Mouse (Mus musculus) kidney, postnatal 0 days (tissue): ENCODE measurements at regions not wholly inside any gene's neighbourhood (a gene's known extent, or its start where the extent isn't known, plus 50 kb on each side); places are given as distances from the start of the nearest gene placed in this dataset.

Experiments
- ATAC-seq: fragments of 200-750 bp; cut with Nextera tagmentation; replicated peaks from 2 replicates; pipeline ENCODE4 v1.8.0; 2017; ENCODE audit warnings: low read depth, moderate number of reproducible peaks, moderate TSS enrichment, moderate library complexity; ENCODE audit not compliant: low FRiP score
- DNase-seq: peaks from one replicate; pipeline ENCODE4 v3.0.0-alpha.2; 2016; ENCODE audit warnings: low spot score
- H3K27ac ChIP-seq: fragments of 300-500 bp; sonication (generic); 2 replicates; pipeline ENCODE4 v1.5.1; 2014; ENCODE audit warnings: mild to moderate bottlenecking
- H3K27me3 ChIP-seq: fragments of 300-500 bp; sonication (generic); 2 replicates; pipeline ENCODE4 v1.6.1; 2014; ENCODE audit warnings: low read length, mixed read lengths; ENCODE audit not compliant: insufficient read depth
- H3K36me3 ChIP-seq: fragments of 300-500 bp; sonication (generic); 2 replicates; pipeline ENCODE4 v1.6.1; 2014; ENCODE audit warnings: low read length, mixed read lengths; ENCODE audit not compliant: insufficient read depth
- H3K4me1 ChIP-seq: fragments of 300-500 bp; sonication (generic); replicated peaks from 2 replicates; pipeline ENCODE4 v1.6.1; 2014; ENCODE audit warnings: antibody characterized with exemption, low read length, mixed read lengths; ENCODE audit not compliant: insufficient read depth
- H3K4me2 ChIP-seq: fragments of 300-500 bp; sonication (generic); 2 replicates; pipeline ENCODE4 v1.6.1; 2014; ENCODE audit warnings: mild to moderate bottlenecking, low read length, moderate library complexity, mixed read lengths
- H3K4me3 ChIP-seq: fragments of 300-500 bp; sonication (generic); replicated peaks from 2 replicates; pipeline ENCODE4 v1.5.1; 2014; ENCODE audit warnings: low read depth, low read length
- H3K9ac ChIP-seq: fragments of 300-500 bp; sonication (generic); 2 replicates; pipeline ENCODE4 v1.6.1; 2014; ENCODE audit warnings: low read depth, low read length
- H3K9me3 ChIP-seq: fragments of 300-500 bp; sonication (generic); replicated peaks from 2 replicates; pipeline ENCODE4 v1.6.1; 2016; ENCODE audit warnings: low read length, inconsistent platforms, mixed read lengths
- CTCF ChIP-seq: IDR thresholded peaks from 2 replicates; pipeline ENCODE4 v1.5.1; 2016; ENCODE audit warnings: antibody characterized with exemption, low read depth, mild to moderate bottlenecking, moderate library complexity
- WGBS: fragments of 180-500 bp; shearing (Covaris S2); extraction: QIAGEN DNeasy Blood & Tissue Kit; methylation state at CpG from one replicate; pipeline ENCODE4 v1.1.7; 2014; 5-methylcytosine and 5-hydroxymethylcytosine counted together

- H3K4me3 ChIP-seq, result no peak overlapping the region
- H3K4me2 ChIP-seq, result no peak overlapping the region
- no peak overlapping the region for H3K27ac ChIP-seq
- H3K4me1 ChIP-seq, result no peaks in the 10 kb centered on the region
- ATAC-seq (no peak), DNase-seq (no peak)
- H3K27me3 ChIP-seq, result no peaks in the 10 kb centered on the region
- TF ChIP-seq CTCF, result no peak
- 75% methylated on average over 4 of the region's 4 CpGs for WGBS
- no peak overlapping the region for H3K9ac ChIP-seq
- no peaks in the 10 kb centered on the region for H3K36me3 ChIP-seq
- no peaks in the 10 kb centered on the region for H3K9me3 ChIP-seq
Measured at GRCm38 (mm10) chr13:97489721-97490120, 248.8 kb downstream of the Enc1 start.

- H3K27me3 ChIP-seq, result no peaks in the 10 kb centered on the region
- no peaks in the 10 kb centered on the region for H3K36me3 ChIP-seq
- no peak overlapping the region for H3K4me2 ChIP-seq
- H3K9me3 ChIP-seq, result no peaks in the 10 kb centered on the region
- 53% methylated on average over 5 of the region's 5 CpGs for WGBS
- H3K9ac ChIP-seq, result no peak overlapping the region
- no peak for TF ChIP-seq CTCF
- H3K27ac ChIP-seq, result no peak overlapping the region
- H3K4me1 ChIP-seq, result no peaks in the 10 kb centered on the region
- no peak for ATAC-seq
- DNase-seq, result no peak
- H3K4me3 ChIP-seq, result no peak overlapping the region
Measured at GRCm38 (mm10) chr13:97489029-97489428, 248.1 kb downstream of the Enc1 start.

GRCm38 (mm10) chr13:97488518-97488917 is 247.6 kb downstream of the Enc1 start:
- no peak for TF ChIP-seq CTCF
- H3K9ac ChIP-seq, result no peak overlapping the region
- no peaks in the 10 kb centered on the region for H3K4me1 ChIP-seq
- H3K36me3 ChIP-seq, result no peaks in the 10 kb centered on the region
- H3K27me3 ChIP-seq, result no peaks in the 10 kb centered on the region
- H3K4me3 ChIP-seq, result no peak overlapping the region
- no peaks in the 10 kb centered on the region for H3K9me3 ChIP-seq
- DNase-seq (no peak), ATAC-seq (no peak)
- H3K27ac ChIP-seq, result no peak overlapping the region
- 43% methylated on average over 5 of the region's 5 CpGs for WGBS
- peak overlapping the region; percentile 16; the same call in 1 of the 2 replicates for H3K4me2 ChIP-seq

GRCm38 (mm10) chr13:97487746-97488473 is 247.0 kb downstream of the Enc1 start:
- H3K9me3 ChIP-seq, result no peaks in the 10 kb centered on the region
- ATAC-seq (no peak), DNase-seq (peak; percentile 92)
- no peak for TF ChIP-seq CTCF
- 9% methylated on average over 9 of the region's 9 CpGs for WGBS
- H3K27me3 ChIP-seq, result no peaks in the 10 kb centered on the region
- no peak overlapping the region for H3K27ac ChIP-seq
- H3K4me1 ChIP-seq, result no peaks in the 10 kb centered on the region
- no peak overlapping the region for H3K4me3 ChIP-seq
- H3K4me2 ChIP-seq, result peak overlapping the region; percentile 16; the same call in 1 of the 2 replicates
- H3K9ac ChIP-seq, result no peak overlapping the region
- H3K36me3 ChIP-seq, result no peaks in the 10 kb centered on the region

- DNase-seq (no peak), ATAC-seq (no peak)
- Histone ChIP-seq H3K36me3 (no peaks in the 10 kb centered on the region), H3K4me1 (no peaks in the 10 kb centered on the region), H3K4me3 (no peak overlapping the region), H3K4me2 (no peak overlapping the region), H3K27me3 (no peaks in the 10 kb centered on the region), H3K27ac (no peak overlapping the region), H3K9me3 (no peaks in the 10 kb centered on the region), H3K9ac (no peak overlapping the region)
- 93% methylated on average over 2 of the region's 2 CpGs for WGBS
- TF ChIP-seq CTCF, result no peak
Measured at GRCm38 (mm10) chr13:97486490-97486889, 245.6 kb downstream of the Enc1 start.

GRCm38 (mm10) chr13:97485886-97486285 is 245.0 kb downstream of the Enc1 start:
- ATAC-seq (no peak), DNase-seq (no peak)
- WGBS, result 81% methylated on average over 5 of the region's 5 CpGs
- Histone ChIP-seq H3K27me3 (no peaks in the 10 kb centered on the region), H3K9me3 (no peaks in the 10 kb centered on the region), H3K27ac (no peak overlapping the region), H3K9ac (no peak overlapping the region), H3K36me3 (no peaks in the 10 kb centered on the region), H3K4me2 (no peak overlapping the region), H3K4me3 (no peak overlapping the region), H3K4me1 (no peaks in the 10 kb centered on the region)
- TF ChIP-seq CTCF, result no peak
